Mouse (Mus musculus): Measurements from ENCODE around the gene Tmem33. TPM values are rescaled to one million over a fixed set of nuclear protein-coding genes. Genes with fewer than 3 reads are reported as not detected.

The Tmem33 gene
- polyA plus RNA-seq, 1 experiment from 2014 or later = 67.5 TPM

Other genes starting within 250 kb of the Tmem33 start
- 0.37 and 1.5 TPM in 2 replicates for gene Phox2b, start 161.3 kb upstream of the Tmem33 start, polyA plus RNA-seq (2015; fragmentation: Nextera tagmentation; extraction: Ambion mirVana)
- 174 and 183 TPM in 2 replicates for gene Slc30a9, start 46.4 kb downstream of the Tmem33 start, polyA plus RNA-seq (2015; fragmentation: Nextera tagmentation; extraction: Ambion mirVana)
- gene Bend4, start 167.7 kb downstream of the Tmem33 start, polyA plus RNA-seq (2015; fragmentation: Nextera tagmentation; extraction: Ambion mirVana) = 12.6 and 13.8 TPM in 2 replicates

All from midbrain, embryonic 16.5 days (tissue).